Mouse (Mus musculus): ENCODE data around the gene Gcnt3.

DNA sequence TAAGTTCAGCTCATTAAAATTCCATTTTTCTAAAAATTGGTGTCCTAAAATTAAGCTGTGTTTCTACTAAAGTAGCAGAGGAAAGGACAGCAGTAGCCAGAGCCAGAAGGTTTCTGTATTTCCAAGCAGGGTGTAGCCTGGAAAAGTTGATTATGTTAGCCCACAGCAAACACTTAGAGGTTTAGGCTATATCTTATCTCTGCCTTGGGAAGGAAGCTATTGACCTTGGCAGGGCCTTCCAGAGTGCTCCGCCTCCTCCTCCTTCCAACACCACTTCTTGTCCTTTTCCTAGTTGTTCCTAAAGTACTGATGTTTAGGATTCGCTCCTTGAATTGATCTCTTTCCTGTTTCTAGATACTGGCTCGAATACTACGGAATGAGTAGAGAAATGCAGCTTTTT, 15.8 kb downstream of the Gcnt3 start:
- TF ChIP-seq CTCF (IDR thresholded peaks at IDR 0.05; ENCODE audit: low read depth) (no peak), EP300 (IDR thresholded peaks at IDR 0.05; ENCODE audit: low read depth) (no peak)

Data from liver, embryonic 14.5 days (tissue).